Mouse (Mus musculus) embryonic facial prominence, embryonic 12.5 days (tissue): Measurements from ENCODE around the gene Fbxo5. TPM values are rescaled to one million over a fixed set of nuclear protein-coding genes. Genes with fewer than 3 reads are reported as not detected.

Source experiments
- polyA plus RNA-seq: library from polyadenylated mRNA; unstranded; fragments of >200 nt; fragmentation: Nextera tagmentation; extraction: Ambion mirVana; gene quantifications from 2 replicates; pipeline ENCODE4 v1.2.1, GENCODE M21; 2016

Gene Fbxo5
- polyA plus RNA-seq, 1 experiment from 2014 or later, result 79.1 TPM

Other genes starting within 250 kb of the Fbxo5 start
- 3.9 and 4.4 TPM in 2 replicates for gene Myct1, start 211.8 kb downstream of the Fbxo5 start, polyA plus RNA-seq
- gene Vip, start 166.4 kb downstream of the Fbxo5 start, polyA plus RNA-seq, result 0.29 TPM in 1 of 2 replicates, not detected in the other
- gene Mtrf1l, start 18.3 kb upstream of the Fbxo5 start, polyA plus RNA-seq, result 14.9 and 19.0 TPM in 2 replicates
- gene Rgs17, start 116.8 kb upstream of the Fbxo5 start, polyA plus RNA-seq, result 0.93 and 1.2 TPM in 2 replicates